Mouse (Mus musculus) midbrain, embryonic 13.5 days (tissue): Measurements from ENCODE around the gene Pithd1. TPM values are rescaled to one million over a fixed set of nuclear protein-coding genes. Genes with fewer than 3 reads are reported as not detected.
"Not testable (repeated sequence)": the region's sequence is repeated elsewhere in the genome, so short reads cannot be mapped to it uniquely, and the experiment has no call there.

ENCODE experiments used
- ATAC-seq: fragments of 200-750 bp; cut with Nextera tagmentation; 2 replicates; pipeline ENCODE4 v1.8.0; 2017; ENCODE audit warnings: mild to moderate bottlenecking, moderate TSS enrichment, moderate library complexity
- H3K27ac ChIP-seq: fragments of 300-500 bp; sonication (generic); 2 replicates; pipeline ENCODE4 v1.5.1; 2015; ENCODE audit warnings: inconsistent platforms, mild to moderate bottlenecking, moderate library complexity
- H3K27me3 ChIP-seq: fragments of 300-500 bp; sonication (generic); 2 replicates; pipeline ENCODE4 v1.6.1; 2015; ENCODE audit warnings: mild to moderate bottlenecking, inconsistent platforms
- H3K36me3 ChIP-seq: fragments of 300-500 bp; sonication (generic); 2 replicates; pipeline ENCODE4 v1.6.1; 2015; ENCODE audit warnings: mild to moderate bottlenecking, inconsistent platforms
- H3K4me1 ChIP-seq: fragments of 300-500 bp; sonication (generic); replicated peaks from 2 replicates; pipeline ENCODE4 v1.6.1; 2015; ENCODE audit warnings: inconsistent platforms
- H3K4me2 ChIP-seq: fragments of 300-500 bp; sonication (generic); replicated peaks from 2 replicates; pipeline ENCODE4 v1.6.1; 2015; ENCODE audit warnings: moderate library complexity, mild to moderate bottlenecking, inconsistent platforms
- H3K4me3 ChIP-seq: fragments of 300-500 bp; sonication (generic); replicated peaks from 2 replicates; pipeline ENCODE4 v1.5.1; 2015; ENCODE audit warnings: mild to moderate bottlenecking, inconsistent platforms
- H3K9ac ChIP-seq: fragments of 300-500 bp; sonication (generic); replicated peaks from 2 replicates; pipeline ENCODE4 v1.6.1; 2015; ENCODE audit warnings: mild to moderate bottlenecking, inconsistent platforms
- H3K9me3 ChIP-seq: fragments of 300-500 bp; sonication (generic); 2 replicates; pipeline ENCODE4 v1.6.1; 2016; ENCODE audit warnings: mild to moderate bottlenecking, inconsistent platforms
- WGBS: fragments of 180-500 bp; shearing (Covaris S2); methylation state at CpG from one replicate; pipeline ENCODE4 v1.1.7; 2015; 5-methylcytosine and 5-hydroxymethylcytosine counted together
- polyA plus RNA-seq: library from polyadenylated mRNA; unstranded; fragments of >200 nt; fragmentation: Nextera tagmentation; extraction: Ambion mirVana; gene quantifications from 2 replicates; pipeline ENCODE4 v1.2.1, GENCODE M21; 2015

Pithd1 gene
- polyA plus RNA-seq, 1 experiment from 2014 or later, result 55.0 TPM

GRCm38 (mm10) chr4:135951505-135951904 lies 35.6 kb downstream of the Pithd1 start:
- Histone ChIP-seq H3K36me3 (peaks cover 38% of the 10 kb centered on the region), H3K27ac (no peak overlapping the region), H3K9ac (no peak overlapping the region), H3K9me3 (no peaks in the 10 kb centered on the region), H3K27me3 (no peaks in the 10 kb centered on the region), H3K4me1 (peaks cover 22% of the 10 kb centered on the region), H3K4me2 (no peak overlapping the region), H3K4me3 (no peak overlapping the region)
- ATAC-seq, result no peak
- 90% methylated on average over 3 of the region's 3 CpGs for WGBS

GRCm38 (mm10) chr4:135950365-135950764 lies 36.7 kb downstream of the Pithd1 start:
- H3K4me1 ChIP-seq, result peaks cover 28% of the 10 kb centered on the region
- no peak overlapping the region for H3K4me3 ChIP-seq
- ATAC-seq, result no peak
- H3K36me3 ChIP-seq, result peaks cover 28% of the 10 kb centered on the region
- 92% methylated on average over 6 of the region's 6 CpGs for WGBS
- no peak overlapping the region for H3K4me2 ChIP-seq
- no peaks in the 10 kb centered on the region for H3K9me3 ChIP-seq
- no peak overlapping the region for H3K27ac ChIP-seq
- H3K9ac ChIP-seq, result no peak overlapping the region
- no peaks in the 10 kb centered on the region for H3K27me3 ChIP-seq

- H3K4me3 ChIP-seq, result no peak overlapping the region
- H3K9me3 ChIP-seq, result no peaks in the 10 kb centered on the region
- 75% methylated on average over 6 of the region's 6 CpGs for WGBS
- no peak overlapping the region for H3K4me2 ChIP-seq
- H3K4me1 ChIP-seq, result peaks cover 28% of the 10 kb centered on the region
- no peak overlapping the region for H3K9ac ChIP-seq
- H3K27me3 ChIP-seq, result no peaks in the 10 kb centered on the region
- ATAC-seq, result no peak
- H3K36me3 ChIP-seq, result peaks cover 25% of the 10 kb centered on the region
- H3K27ac ChIP-seq, result no peak overlapping the region
These were observed 37.2 kb downstream of the Pithd1 start for GRCm38 (mm10) chr4:135949911-135950310.

- H3K4me3 ChIP-seq, result no peak overlapping the region
- H3K27ac ChIP-seq, result no peak overlapping the region
- ATAC-seq, result no peak
- H3K9ac ChIP-seq, result no peak overlapping the region
- no peaks in the 10 kb centered on the region for H3K9me3 ChIP-seq
- peaks cover 28% of the 10 kb centered on the region for H3K4me1 ChIP-seq
- WGBS, result 88% methylated on average over 10 of the region's 10 CpGs
- H3K4me2 ChIP-seq, result no peak overlapping the region
- H3K27me3 ChIP-seq, result no peaks in the 10 kb centered on the region
- peaks cover 22% of the 10 kb centered on the region for H3K36me3 ChIP-seq
These were observed 37.6 kb downstream of the Pithd1 start for GRCm38 (mm10) chr4:135949475-135949874.

- Histone ChIP-seq H3K4me3 (no peak overlapping the region), H3K27me3 (no peaks in the 10 kb centered on the region), H3K4me1 (peaks cover 28% of the 10 kb centered on the region), H3K27ac (no peak overlapping the region), H3K9me3 (no peaks in the 10 kb centered on the region), H3K4me2 (no peak overlapping the region), H3K36me3 (peaks cover 20% of the 10 kb centered on the region), H3K9ac (no peak overlapping the region)
- 93% methylated on average over 8 of the region's 8 CpGs for WGBS
- ATAC-seq, result no peak
These were observed 38.9 kb downstream of the Pithd1 start for GRCm38 (mm10) chr4:135948142-135948541.

GRCm38 (mm10) chr4:135946659-135947301 lies 40.3 kb downstream of the Pithd1 start:
- H3K36me3 ChIP-seq, result peaks cover 10% of the 10 kb centered on the region
- no peaks in the 10 kb centered on the region for H3K9me3 ChIP-seq
- peak overlapping the region; percentile 81 for H3K4me2 ChIP-seq
- peak; percentile 3; the same call in 1 of the 2 replicates for ATAC-seq
- H3K27me3 ChIP-seq, result no peaks in the 10 kb centered on the region
- H3K27ac ChIP-seq, result peak overlapping the region; percentile 51
- WGBS, result 3% methylated on average over 28 of the region's 28 CpGs
- peak overlapping the region; percentile 82 for H3K9ac ChIP-seq
- H3K4me3 ChIP-seq, result peak overlapping the region; percentile 83
- H3K4me1 ChIP-seq, result peaks cover 28% of the 10 kb centered on the region

- Histone ChIP-seq H3K4me2 (peak within 1 kb of the TSS; percentile 81), H3K27ac (peak within 1 kb of the TSS; percentile 67), H3K4me1 (peaks cover 28% of the 10 kb centered on the region), H3K36me3 (peaks cover 7% of the 10 kb centered on the region), H3K9me3 (no peaks in the 10 kb centered on the region), H3K4me3 (peak within 1 kb of the TSS; percentile 83), H3K9ac (peak within 1 kb of the TSS; percentile 82), H3K27me3 (no peaks in the 10 kb centered on the region)
- 0% methylated on average over 23 of the region's 23 CpGs for WGBS
- peak; percentile 92 for ATAC-seq
These were observed 40.8 kb downstream of the Pithd1 start, which contains the start of gene Hmgcl for GRCm38 (mm10) chr4:135946278-135946658. Hmgcl (plus strand) TSS chr4:135946448.

GRCm38 (mm10) chr4:135945706-135946105 lies 41.4 kb downstream of the Pithd1 start:
- Histone ChIP-seq H3K9ac (peak overlapping the region; percentile 82), H3K36me3 (peaks cover 7% of the 10 kb centered on the region), H3K27ac (peak overlapping the region; percentile 67), H3K4me2 (peak overlapping the region; percentile 81), H3K4me1 (peaks cover 28% of the 10 kb centered on the region), H3K4me3 (peak overlapping the region; percentile 83), H3K9me3 (no peaks in the 10 kb centered on the region), H3K27me3 (no peaks in the 10 kb centered on the region)
- 75% methylated on average over 10 of the region's 10 CpGs for WGBS
- ATAC-seq, result peak; percentile 49

GRCm38 (mm10) chr4:135943389-135943788 lies 43.7 kb downstream of the Pithd1 start:
- H3K27me3 ChIP-seq, result no peaks in the 10 kb centered on the region
- no peak overlapping the region for H3K27ac ChIP-seq
- peaks cover 20% of the 10 kb centered on the region for H3K4me1 ChIP-seq
- ATAC-seq, result no peak
- no peak overlapping the region for H3K4me2 ChIP-seq
- 58% methylated on average over 4 of the region's 4 CpGs for WGBS
- H3K36me3 ChIP-seq, result peaks cover 26% of the 10 kb centered on the region
- H3K9me3 ChIP-seq, result no peaks in the 10 kb centered on the region
- no peak overlapping the region for H3K9ac ChIP-seq
- no peak overlapping the region for H3K4me3 ChIP-seq

GRCm38 (mm10) chr4:135942193-135942592 lies 44.9 kb downstream of the Pithd1 start:
- Histone ChIP-seq H3K4me1 (peaks cover 10% of the 10 kb centered on the region), H3K9ac (no peak overlapping the region), H3K27me3 (no peaks in the 10 kb centered on the region), H3K27ac (no peak overlapping the region), H3K4me2 (no peak overlapping the region), H3K36me3 (peaks cover 36% of the 10 kb centered on the region), H3K4me3 (no peak overlapping the region), H3K9me3 (no peaks in the 10 kb centered on the region)
- no peak for ATAC-seq
- 91% methylated on average over 6 of the region's 6 CpGs for WGBS

- not testable (repeated sequence) for H3K27ac ChIP-seq, H3K9ac ChIP-seq, H3K4me3 ChIP-seq, H3K9me3 ChIP-seq, ATAC-seq, H3K4me2 ChIP-seq, H3K4me1 ChIP-seq, H3K27me3 ChIP-seq
- 84% methylated on average over 8 of the region's 8 CpGs for WGBS
- H3K36me3 ChIP-seq, result peaks cover 43% of the 10 kb centered on the region
These were observed 46.0 kb downstream of the Pithd1 start for GRCm38 (mm10) chr4:135941026-135941425.

GRCm38 (mm10) chr4:135938858-135939257 lies 48.2 kb downstream of the Pithd1 start:
- no peaks in the 10 kb centered on the region for H3K4me1 ChIP-seq
- no peaks in the 10 kb centered on the region for H3K27me3 ChIP-seq
- H3K4me3 ChIP-seq, result no peak overlapping the region
- no peak overlapping the region for H3K27ac ChIP-seq
- 87% methylated on average over 7 of the region's 7 CpGs for WGBS
- no peak overlapping the region for H3K4me2 ChIP-seq
- no peak for ATAC-seq
- H3K9ac ChIP-seq, result no peak overlapping the region
- no peaks in the 10 kb centered on the region for H3K9me3 ChIP-seq
- H3K36me3 ChIP-seq, result peaks cover 62% of the 10 kb centered on the region

GRCm38 (mm10) chr4:135935502-135935901 lies 51.6 kb downstream of the Pithd1 start:
- Histone ChIP-seq H3K9me3 (no peaks in the 10 kb centered on the region), H3K4me2 (no peak overlapping the region), H3K36me3 (peaks cover 74% of the 10 kb centered on the region), H3K27me3 (no peaks in the 10 kb centered on the region), H3K27ac (no peak overlapping the region), H3K9ac (no peak overlapping the region; the same call in 1 of the 2 replicates), H3K4me3 (no peak overlapping the region), H3K4me1 (no peaks in the 10 kb centered on the region)
- 73% methylated on average over 5 of the region's 5 CpGs for WGBS
- no peak for ATAC-seq
